Mouse (Mus musculus): ENCODE data around the gene H2-Oa. TPM values are rescaled to one million over a fixed set of nuclear protein-coding genes. Genes with fewer than 3 reads are reported as not detected.
A peak's percentile ranks its signal among the peaks of the same experiment; 100 is the strongest.

H2-Oa gene
- polyA plus RNA-seq, 1 experiment from 2014 or later, result 1.1 TPM

DNA sequence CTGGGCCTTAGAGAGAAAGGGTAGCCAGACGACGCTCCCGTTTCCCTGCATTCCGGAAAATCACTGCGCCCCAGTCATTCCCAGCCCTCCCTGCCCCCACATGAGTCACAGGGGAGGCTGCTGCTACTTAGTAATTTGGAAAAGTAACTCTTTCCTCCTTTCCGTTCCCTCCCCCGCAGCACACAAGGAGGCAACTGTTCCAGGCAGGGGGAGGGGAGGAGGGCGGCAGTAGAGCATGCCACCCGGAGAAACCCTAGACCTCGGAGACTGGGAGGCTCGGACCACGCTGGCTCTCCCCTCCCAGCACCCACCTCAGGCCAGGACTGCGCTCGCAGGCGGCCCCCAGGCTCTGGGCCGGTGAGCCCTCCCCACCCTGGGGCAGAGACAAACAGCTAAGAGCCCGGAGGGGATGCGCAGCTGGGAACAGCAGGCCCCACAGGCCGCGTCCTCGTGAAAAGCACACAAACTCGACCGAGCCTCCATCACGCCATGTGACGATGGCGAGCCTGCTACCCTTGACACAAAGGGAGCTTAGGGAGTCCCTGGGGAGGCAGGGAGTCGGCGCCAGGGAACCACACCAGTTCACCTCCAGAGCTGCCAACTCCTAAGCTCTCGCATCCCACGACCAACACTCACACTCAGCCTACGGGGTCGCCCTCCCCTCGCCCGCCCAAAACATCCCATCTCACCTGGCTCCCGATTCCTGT, 29.2 kb downstream of the H2-Oa start:
- WGBS, result 0% methylated on average over 32 of the region's 35 CpGs
- peak overlapping the region; percentile 97 for H3K4me2 ChIP-seq (ENCODE audit: low read length)
- H3K27ac ChIP-seq (ENCODE audit: low read depth), result peak overlapping the region; percentile 100
- peaks cover 13% of the 10 kb centered on the region; the same call in 1 of the 2 replicates for H3K4me1 ChIP-seq (replicated peaks; ENCODE audit: control insufficient read depth, insufficient read depth, low read length)
- peak overlapping the region; percentile 96 for H3K9ac ChIP-seq (ENCODE audit: low read length)
- H3K36me3 ChIP-seq (ENCODE audit: control insufficient read depth, insufficient read depth, low read length), result peaks cover 26% of the 10 kb centered on the region
- H3K9me3 ChIP-seq (ENCODE audit: control insufficient read depth, low read length), result no peaks in the 10 kb centered on the region
- H3K27me3 ChIP-seq (replicated peaks; ENCODE audit: control insufficient read depth, insufficient read depth, low read length), result no peaks in the 10 kb centered on the region
- DNase-seq (ENCODE audit: low spot score) (peak; percentile 92), ATAC-seq (replicated peaks; ENCODE audit: low FRiP score, low TSS enrichment, low read depth) (peak; percentile 12)
- peak overlapping the region; percentile 95 for H3K4me3 ChIP-seq (ENCODE audit: low read depth, low read length)

DNA sequence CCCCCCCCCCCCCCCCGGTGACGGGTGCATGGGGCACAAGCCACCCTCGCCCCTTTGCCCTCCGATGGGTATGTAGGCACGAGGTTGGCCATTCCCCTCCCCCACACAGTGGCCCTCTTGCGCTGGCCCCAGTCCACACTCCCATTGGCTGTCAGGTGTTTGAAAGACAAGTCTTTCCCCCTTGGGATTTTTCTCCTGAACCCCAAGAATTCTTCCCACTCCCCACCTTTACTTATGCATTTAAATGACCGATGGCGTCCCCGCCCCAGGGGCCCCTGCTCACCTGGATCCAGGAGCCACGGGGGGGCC, 29.7 kb downstream of the H2-Oa start:
- Histone ChIP-seq H3K4me1 (replicated peaks; ENCODE audit: control insufficient read depth, insufficient read depth, low read length) (peaks cover 18% of the 10 kb centered on the region; the same call in 1 of the 2 replicates), H3K9ac (ENCODE audit: low read length) (peak overlapping the region; percentile 96), H3K27me3 (replicated peaks; ENCODE audit: control insufficient read depth, insufficient read depth, low read length) (no peaks in the 10 kb centered on the region), H3K27ac (ENCODE audit: low read depth) (peak overlapping the region; percentile 100), H3K4me2 (ENCODE audit: low read length) (peak overlapping the region; percentile 97), H3K4me3 (ENCODE audit: low read depth, low read length) (peak overlapping the region; percentile 95), H3K36me3 (ENCODE audit: control insufficient read depth, insufficient read depth, low read length) (peaks cover 21% of the 10 kb centered on the region), H3K9me3 (ENCODE audit: control insufficient read depth, low read length) (no peaks in the 10 kb centered on the region)
- no peak; the same call in 1 of the 2 replicates for ATAC-seq (replicated peaks; ENCODE audit: low FRiP score, low TSS enrichment, low read depth)
- DNase-seq (ENCODE audit: low spot score), result no peak
- WGBS, result under 1% methylated on average over 10 of the region's 10 CpGs

DNA sequence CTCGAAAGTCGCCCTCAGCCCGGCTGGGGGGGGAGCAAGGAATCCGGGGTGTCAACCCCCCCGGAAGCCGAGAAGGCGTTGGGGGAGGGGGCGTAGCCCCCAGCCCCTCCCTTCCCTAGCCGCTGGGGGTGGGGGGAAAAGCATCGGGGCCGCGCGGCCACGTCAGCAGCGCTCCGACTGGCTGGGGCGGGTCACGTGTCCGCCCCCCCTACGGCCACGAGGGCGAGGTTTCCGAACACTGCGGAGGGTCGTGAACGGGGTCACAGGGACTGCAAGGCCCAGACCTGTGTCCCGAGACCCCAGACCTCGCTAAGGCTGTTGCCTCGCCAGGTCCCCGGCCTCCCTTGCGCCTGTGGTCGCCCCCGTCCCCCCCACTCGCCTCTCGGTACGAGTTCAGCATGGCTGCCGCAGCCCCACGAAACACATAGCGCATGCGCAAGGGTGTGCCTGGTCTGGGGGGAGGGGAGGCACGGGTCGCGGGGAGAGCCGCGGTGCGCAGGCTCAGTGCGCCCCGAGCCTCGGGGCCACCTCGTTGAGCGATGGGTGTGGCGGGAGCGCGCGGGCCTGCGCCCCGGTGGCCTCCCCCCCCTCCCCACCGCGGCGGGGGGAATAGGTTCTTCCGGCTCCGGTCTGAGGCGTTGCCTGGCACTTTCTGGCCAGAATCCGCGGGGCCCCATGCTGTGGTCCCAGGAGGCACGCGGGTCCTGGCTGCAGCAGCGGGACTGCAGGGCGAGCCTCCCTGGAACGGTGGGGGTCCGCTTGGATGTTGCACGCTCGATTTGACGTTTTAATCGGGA, 30.2 kb downstream of the H2-Oa start, which contains the start of gene Brd2:
TSS of gene Brd2 (minus strand) at position 447 of the 797 bp plus-strand sequence.
- Histone ChIP-seq H3K9me3 (ENCODE audit: control insufficient read depth, low read length) (no peaks in the 10 kb centered on the region), H3K4me1 (replicated peaks; ENCODE audit: control insufficient read depth, insufficient read depth, low read length) (peaks cover 23% of the 10 kb centered on the region; the same call in 1 of the 2 replicates), H3K27me3 (replicated peaks; ENCODE audit: control insufficient read depth, insufficient read depth, low read length) (no peaks in the 10 kb centered on the region), H3K36me3 (ENCODE audit: control insufficient read depth, insufficient read depth, low read length) (peaks cover 15% of the 10 kb centered on the region), H3K9ac (ENCODE audit: low read length) (peak within 1 kb of the TSS; percentile 96), H3K4me3 (ENCODE audit: low read depth, low read length) (peak within 1 kb of the TSS; percentile 95), H3K27ac (ENCODE audit: low read depth) (peak within 1 kb of the TSS; percentile 100), H3K4me2 (ENCODE audit: low read length) (peak within 1 kb of the TSS; percentile 97)
- DNase-seq (ENCODE audit: low spot score) (peak; percentile 99), ATAC-seq (replicated peaks; ENCODE audit: low FRiP score, low TSS enrichment, low read depth) (peak; percentile 30)
- under 1% methylated on average over 59 of the region's 75 CpGs for WGBS

DNA sequence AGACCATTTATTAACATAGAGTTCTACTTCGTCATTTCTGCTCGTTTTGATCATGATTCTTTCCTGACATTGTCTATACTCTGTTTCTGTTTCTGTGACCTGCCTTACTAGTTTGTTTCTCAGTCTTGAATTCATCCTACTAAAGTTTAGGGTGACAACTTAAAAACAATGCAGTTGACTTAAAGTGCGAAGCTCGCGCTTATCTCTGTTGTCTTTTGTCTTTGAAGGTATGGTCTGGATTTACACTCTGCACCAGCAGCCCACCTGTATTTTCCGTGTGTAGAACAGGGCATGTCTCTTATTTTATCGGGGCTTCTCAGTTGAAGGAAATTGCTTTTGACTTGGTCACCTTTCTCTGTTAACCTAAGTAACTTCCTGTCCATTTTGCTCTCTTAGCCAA, 31.0 kb downstream of the H2-Oa start:
- WGBS, result 3% methylated on average over 7 of the region's 7 CpGs
- DNase-seq (ENCODE audit: low spot score), result no peak
- peak overlapping the region; percentile 97 for H3K4me2 ChIP-seq (ENCODE audit: low read length)
- peaks cover 29% of the 10 kb centered on the region; the same call in 1 of the 2 replicates for H3K4me1 ChIP-seq (replicated peaks; ENCODE audit: control insufficient read depth, insufficient read depth, low read length)
- peak overlapping the region; percentile 95 for H3K4me3 ChIP-seq (ENCODE audit: low read depth, low read length)
- no peak for ATAC-seq (replicated peaks; ENCODE audit: low FRiP score, low TSS enrichment, low read depth)
- H3K27ac ChIP-seq (ENCODE audit: low read depth), result peak overlapping the region; percentile 100
- no peaks in the 10 kb centered on the region for H3K27me3 ChIP-seq (replicated peaks; ENCODE audit: control insufficient read depth, insufficient read depth, low read length)
- H3K9me3 ChIP-seq (ENCODE audit: control insufficient read depth, low read length), result no peaks in the 10 kb centered on the region
- peak overlapping the region; percentile 96 for H3K9ac ChIP-seq (ENCODE audit: low read length)
- H3K36me3 ChIP-seq (ENCODE audit: control insufficient read depth, insufficient read depth, low read length), result peaks cover 9% of the 10 kb centered on the region

DNA sequence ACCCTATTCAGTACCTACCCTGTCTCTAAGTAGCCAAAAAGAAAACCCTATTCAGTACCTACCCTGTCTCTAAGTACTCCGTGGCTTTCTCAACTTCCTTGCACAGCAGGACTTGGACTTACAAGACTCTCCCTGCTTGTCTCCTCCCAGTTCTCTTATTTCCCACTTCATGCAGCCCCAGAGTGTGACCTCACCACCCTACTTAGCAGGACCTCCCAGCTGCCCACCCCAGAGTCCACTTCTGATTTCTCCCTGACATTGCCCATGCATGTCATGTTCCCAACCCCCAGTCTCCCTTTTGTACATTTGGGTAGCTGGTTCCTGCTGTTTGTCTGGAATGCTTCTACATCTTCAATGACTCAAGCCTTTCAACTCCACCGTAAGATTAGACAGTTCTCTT, 31.4 kb downstream of the H2-Oa start:
- no peak for DNase-seq (ENCODE audit: low spot score)
- Histone ChIP-seq H3K9ac (ENCODE audit: low read length) (peak overlapping the region; percentile 96), H3K4me2 (ENCODE audit: low read length) (peak overlapping the region; percentile 97), H3K27ac (ENCODE audit: low read depth) (peak overlapping the region; percentile 100), H3K9me3 (ENCODE audit: control insufficient read depth, low read length) (no peaks in the 10 kb centered on the region), H3K4me3 (ENCODE audit: low read depth, low read length) (peak overlapping the region; percentile 95), H3K4me1 (replicated peaks; ENCODE audit: control insufficient read depth, insufficient read depth, low read length) (peaks cover 32% of the 10 kb centered on the region; the same call in 1 of the 2 replicates), H3K27me3 (replicated peaks; ENCODE audit: control insufficient read depth, insufficient read depth, low read length) (no peaks in the 10 kb centered on the region), H3K36me3 (ENCODE audit: control insufficient read depth, insufficient read depth, low read length) (peaks cover 5% of the 10 kb centered on the region; the same call in 1 of the 2 replicates)
- no peak for ATAC-seq (replicated peaks; ENCODE audit: low FRiP score, low TSS enrichment, low read depth)
- WGBS, result 0% methylated on average over 2 of the region's 2 CpGs

DNA sequence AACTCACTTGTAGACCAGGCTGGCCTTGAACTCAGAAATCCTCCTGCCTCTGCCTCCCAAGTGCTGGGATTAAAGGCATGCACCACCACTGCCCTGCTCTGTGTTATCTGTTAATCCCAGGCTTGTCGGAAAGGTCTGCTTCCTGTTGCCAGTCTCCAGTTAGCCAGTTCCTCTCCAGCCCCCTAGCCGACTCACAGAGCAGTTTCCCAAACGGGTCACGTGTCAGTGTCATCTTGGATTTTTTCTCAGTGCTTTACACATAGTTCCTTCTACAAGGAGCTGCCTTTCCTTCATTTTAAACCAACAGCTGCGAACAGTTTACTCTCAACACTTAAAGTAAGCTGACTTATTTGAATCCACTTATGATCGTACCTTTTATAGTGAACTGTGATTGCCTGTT, 32.5 kb downstream of the H2-Oa start:
- peak overlapping the region; percentile 2; the same call in 1 of the 2 replicates for H3K4me2 ChIP-seq (ENCODE audit: low read length)
- H3K4me1 ChIP-seq (replicated peaks; ENCODE audit: control insufficient read depth, insufficient read depth, low read length), result peaks cover 41% of the 10 kb centered on the region; the same call in 1 of the 2 replicates
- H3K36me3 ChIP-seq (ENCODE audit: control insufficient read depth, insufficient read depth, low read length), result no peaks in the 10 kb centered on the region
- H3K9me3 ChIP-seq (ENCODE audit: control insufficient read depth, low read length), result no peaks in the 10 kb centered on the region
- H3K9ac ChIP-seq (ENCODE audit: low read length), result no peak overlapping the region
- H3K27me3 ChIP-seq (replicated peaks; ENCODE audit: control insufficient read depth, insufficient read depth, low read length), result no peaks in the 10 kb centered on the region
- no peak overlapping the region for H3K4me3 ChIP-seq (ENCODE audit: low read depth, low read length)
- WGBS, result 73% methylated on average over 6 of the region's 6 CpGs
- DNase-seq (ENCODE audit: low spot score) (no peak), ATAC-seq (replicated peaks; ENCODE audit: low FRiP score, low TSS enrichment, low read depth) (no peak)
- H3K27ac ChIP-seq (ENCODE audit: low read depth), result no peak overlapping the region

DNA sequence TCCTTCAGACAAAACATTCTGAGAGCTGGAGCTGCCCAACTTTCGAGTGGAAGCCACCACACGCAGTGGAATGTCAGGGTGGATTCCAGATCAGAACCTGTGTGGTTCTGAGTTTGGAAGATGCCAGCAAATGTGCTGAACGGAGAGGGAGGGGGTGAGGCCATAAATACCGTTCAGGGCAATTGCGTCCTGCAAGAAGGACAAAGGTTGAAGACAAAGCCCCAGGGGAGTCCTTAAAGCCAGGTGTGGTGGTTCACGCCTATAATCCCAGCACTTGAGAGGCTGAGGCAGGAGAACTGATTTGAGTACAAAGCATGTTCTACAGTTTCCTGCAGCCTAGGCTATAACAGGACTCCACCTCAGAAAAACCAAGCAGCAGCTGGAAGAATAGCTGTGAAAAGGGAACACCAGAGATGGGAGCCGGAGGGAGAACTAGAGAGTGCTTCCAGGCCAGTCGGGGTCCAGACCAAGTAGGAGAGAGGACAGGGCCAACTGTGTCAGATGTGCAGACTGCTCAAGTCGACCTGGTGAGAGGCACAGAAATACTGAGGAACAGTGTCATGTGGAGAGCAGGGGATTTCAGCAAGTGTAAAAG, 34.8 kb downstream of the H2-Oa start:
- Histone ChIP-seq H3K4me1 (replicated peaks; ENCODE audit: control insufficient read depth, insufficient read depth, low read length) (peaks cover 41% of the 10 kb centered on the region; the same call in 1 of the 2 replicates), H3K4me2 (ENCODE audit: low read length) (no peak overlapping the region), H3K27me3 (replicated peaks; ENCODE audit: control insufficient read depth, insufficient read depth, low read length) (no peaks in the 10 kb centered on the region), H3K4me3 (ENCODE audit: low read depth, low read length) (no peak overlapping the region), H3K27ac (ENCODE audit: low read depth) (peak overlapping the region; percentile 30), H3K36me3 (ENCODE audit: control insufficient read depth, insufficient read depth, low read length) (no peaks in the 10 kb centered on the region), H3K9me3 (ENCODE audit: control insufficient read depth, low read length) (no peaks in the 10 kb centered on the region), H3K9ac (ENCODE audit: low read length) (no peak overlapping the region)
- no peak for DNase-seq (ENCODE audit: low spot score)
- no peak for ATAC-seq (replicated peaks; ENCODE audit: low FRiP score, low TSS enrichment, low read depth)
- WGBS, result 48% methylated on average over 9 of the region's 9 CpGs

DNA sequence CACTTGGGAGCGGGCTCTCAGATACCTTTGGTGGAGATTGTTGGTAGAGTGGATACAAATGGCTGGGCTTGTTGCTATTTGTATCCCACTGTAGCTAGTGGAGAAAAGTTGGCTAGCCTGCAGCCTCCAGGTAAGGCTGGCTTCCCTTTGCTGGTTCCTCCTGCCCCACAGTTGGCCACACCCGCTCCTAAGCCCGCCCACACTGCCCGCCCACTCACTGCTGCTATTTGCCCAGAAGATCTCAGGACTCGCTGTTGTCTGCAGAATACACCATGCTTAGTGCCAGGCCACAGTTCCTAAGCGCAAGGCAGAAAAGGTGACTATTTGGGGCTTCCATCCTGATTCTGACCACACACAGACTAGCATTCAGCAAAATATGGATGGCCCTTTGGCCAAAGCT, 35.3 kb downstream of the H2-Oa start:
- Histone ChIP-seq H3K27me3 (replicated peaks; ENCODE audit: control insufficient read depth, insufficient read depth, low read length) (no peaks in the 10 kb centered on the region), H3K9ac (ENCODE audit: low read length) (no peak overlapping the region), H3K27ac (ENCODE audit: low read depth) (peak overlapping the region; percentile 30), H3K4me3 (ENCODE audit: low read depth, low read length) (no peak overlapping the region), H3K36me3 (ENCODE audit: control insufficient read depth, insufficient read depth, low read length) (no peaks in the 10 kb centered on the region), H3K9me3 (ENCODE audit: control insufficient read depth, low read length) (no peaks in the 10 kb centered on the region), H3K4me2 (ENCODE audit: low read length) (no peak overlapping the region), H3K4me1 (replicated peaks; ENCODE audit: control insufficient read depth, insufficient read depth, low read length) (peaks cover 41% of the 10 kb centered on the region; the same call in 1 of the 2 replicates)
- WGBS, result 26% methylated on average over 6 of the region's 6 CpGs
- ATAC-seq (replicated peaks; ENCODE audit: low FRiP score, low TSS enrichment, low read depth) (no peak), DNase-seq (ENCODE audit: low spot score) (no peak)

All from intestine, embryonic 14.5 days (tissue).